Mouse (Mus musculus) hindbrain, embryonic 14.5 days (tissue): ENCODE data around the gene Gm7978. TPM values are rescaled to one million over a fixed set of nuclear protein-coding genes. Genes with fewer than 3 reads are reported as not detected.
"Not testable (repeated sequence)": the region's sequence is repeated elsewhere in the genome, so short reads cannot be mapped to it uniquely, and the experiment has no call there.

Experiments used
- ATAC-seq: fragments of 200-750 bp; cut with Nextera tagmentation; 2 replicates; pipeline ENCODE4 v1.8.0; 2017; ENCODE audit warnings: moderate number of reproducible peaks, mild to moderate bottlenecking, moderate TSS enrichment, moderate library complexity; ENCODE audit not compliant: low FRiP score
- DNase-seq: peaks from one replicate; pipeline ENCODE4 v3.0.0-alpha.2; 2015; ENCODE audit warnings: low spot score
- H3K27ac ChIP-seq: fragments of 300-500 bp; sonication (generic); 2 replicates; pipeline ENCODE4 v1.5.1; 2014; ENCODE audit warnings: mild to moderate bottlenecking, moderate library complexity
- H3K27me3 ChIP-seq: fragments of 300-500 bp; sonication (generic); 2 replicates; pipeline ENCODE4 v1.6.1; 2014; ENCODE audit warnings: mild to moderate bottlenecking, low read length, mixed read lengths; ENCODE audit not compliant: control insufficient read depth, insufficient read depth
- H3K36me3 ChIP-seq: fragments of 300-500 bp; sonication (generic); replicated peaks from 2 replicates; pipeline ENCODE4 v1.6.1; 2014; ENCODE audit not compliant: control insufficient read depth, insufficient read depth
- H3K4me1 ChIP-seq: fragments of 300-500 bp; sonication (generic); replicated peaks from 2 replicates; pipeline ENCODE4 v1.6.1; 2014; ENCODE audit warnings: antibody characterized with exemption, low read length, mixed read lengths; ENCODE audit not compliant: control insufficient read depth, insufficient read depth
- H3K4me2 ChIP-seq: fragments of 300-500 bp; sonication (generic); replicated peaks from 2 replicates; pipeline ENCODE4 v1.6.1; 2014; ENCODE audit warnings: mild to moderate bottlenecking, moderate library complexity
- H3K4me3 ChIP-seq: fragments of 300-500 bp; sonication (generic); replicated peaks from 2 replicates; pipeline ENCODE4 v1.5.1; 2014; ENCODE audit warnings: mild to moderate bottlenecking, low read length
- H3K9ac ChIP-seq: fragments of 300-500 bp; sonication (generic); 2 replicates; pipeline ENCODE4 v1.6.1; 2014
- H3K9me3 ChIP-seq: fragments of 300-500 bp; sonication (generic); 2 replicates; pipeline ENCODE4 v1.6.1; 2016; ENCODE audit warnings: low read length; ENCODE audit not compliant: control insufficient read depth
- WGBS: fragments of 180-500 bp; shearing (Covaris S2); extraction: QIAGEN DNeasy Blood & Tissue Kit; methylation state at CpG from one replicate; pipeline ENCODE4 v1.1.7; 2014; 5-methylcytosine and 5-hydroxymethylcytosine counted together
- polyA plus RNA-seq: library from polyadenylated mRNA; unstranded; fragments of >200 nt; fragmentation: Nextera tagmentation; extraction: Ambion mirVana; gene quantifications from 2 replicates; pipeline ENCODE4 v1.2.1, GENCODE M21; 2014

The Gm7978 gene
- not detected in 2 replicates for polyA plus RNA-seq

GRCm38 (mm10) chr5:95736073-95736472 is at the start of gene Gm7978:
Gene Gm7978, minus strand, starts transcription at chr5:95736173.
- not testable (repeated sequence) for H3K27me3 ChIP-seq, H3K36me3 ChIP-seq, DNase-seq, H3K9me3 ChIP-seq, H3K27ac ChIP-seq, H3K9ac ChIP-seq, H3K4me2 ChIP-seq, H3K4me3 ChIP-seq, ATAC-seq, H3K4me1 ChIP-seq
- WGBS = no CpG with 5 or more reads among the region's 1 CpGs

DNA sequence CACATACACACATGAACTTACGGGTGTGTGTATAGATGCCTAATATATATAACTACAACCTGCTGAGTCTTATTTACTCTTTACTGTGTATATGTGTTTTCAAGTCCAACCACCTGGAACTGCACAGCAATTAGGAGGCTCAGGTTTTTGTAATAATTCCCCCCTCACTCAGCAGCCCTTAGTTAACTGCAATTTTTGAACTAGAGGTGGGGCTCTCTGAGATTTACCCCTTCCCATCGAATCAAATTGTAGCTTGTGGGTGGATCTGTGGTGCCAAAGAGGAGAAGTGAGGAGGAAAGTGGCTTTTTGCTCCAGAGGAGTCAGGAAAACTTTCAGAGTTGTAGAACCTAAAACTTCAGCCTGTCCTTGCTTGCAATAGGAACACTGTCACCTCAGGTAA is 39.7 kb upstream of the Gm7978 start, which contains the start of gene E330014E10Rik:
TSS of gene E330014E10Rik (plus strand) at position 301 of the 400 bp plus-strand sequence.
- H3K36me3 ChIP-seq, DNase-seq: not testable (repeated sequence)
- no CpG with 5 or more reads among the region's 2 CpGs for WGBS

DNA sequence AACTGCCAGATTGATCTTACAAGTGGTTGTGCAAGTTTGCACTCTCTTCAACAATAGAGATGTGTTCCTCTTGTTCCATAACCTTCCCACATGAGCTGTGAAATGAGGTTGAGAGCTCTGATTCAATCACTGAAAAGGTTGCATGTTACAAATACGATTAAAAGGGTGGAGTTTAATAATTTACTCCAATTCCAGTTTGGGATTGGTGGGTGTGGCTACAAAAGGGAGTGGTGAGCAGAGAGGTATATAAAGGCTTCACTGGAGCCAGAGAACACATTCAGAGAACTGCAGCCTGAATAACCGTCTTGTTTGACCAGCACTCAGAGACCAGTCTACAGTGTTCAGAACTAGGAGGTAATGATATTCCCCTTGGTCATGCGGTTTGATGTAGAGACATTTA is 5.7 kb upstream of the Gm7978 start, which contains the start of gene Gm7982:
TSS of gene Gm7982 (plus strand) at position 301 of the 400 bp plus-strand sequence.
- H3K4me3 ChIP-seq, H3K9ac ChIP-seq, ATAC-seq, H3K9me3 ChIP-seq, H3K36me3 ChIP-seq, DNase-seq, H3K27me3 ChIP-seq, H3K4me2 ChIP-seq, H3K4me1 ChIP-seq, H3K27ac ChIP-seq: not testable (repeated sequence)
- WGBS = no CpG with 5 or more reads among the region's 3 CpGs

More for the DNA sequence above, 39.7 kb upstream of the Gm7978 start, which contains the start of gene E330014E10Rik:
- H3K4me3 ChIP-seq, H3K9me3 ChIP-seq, H3K4me2 ChIP-seq, H3K27me3 ChIP-seq, ATAC-seq, H3K4me1 ChIP-seq, H3K9ac ChIP-seq, H3K27ac ChIP-seq: not testable (repeated sequence)

Other genes with a start within 250 kb of the Gm7978 start
- not detected in 2 replicates for gene Gm3286, start 225.4 kb downstream of the Gm7978 start, polyA plus RNA-seq
- gene Gm7971, start 141.3 kb downstream of the Gm7978 start, polyA plus RNA-seq = not detected in 2 replicates
- not detected in 2 replicates for gene Gm7982, start 5.8 kb upstream of the Gm7978 start, polyA plus RNA-seq
- not detected in 2 replicates for gene E330014E10Rik, start 39.8 kb upstream of the Gm7978 start, polyA plus RNA-seq
- gene Cxcl13, start 220.8 kb upstream of the Gm7978 start, polyA plus RNA-seq = 0.23 TPM in 1 of 2 replicates, not detected in the other